In the genomic region with DNA sequence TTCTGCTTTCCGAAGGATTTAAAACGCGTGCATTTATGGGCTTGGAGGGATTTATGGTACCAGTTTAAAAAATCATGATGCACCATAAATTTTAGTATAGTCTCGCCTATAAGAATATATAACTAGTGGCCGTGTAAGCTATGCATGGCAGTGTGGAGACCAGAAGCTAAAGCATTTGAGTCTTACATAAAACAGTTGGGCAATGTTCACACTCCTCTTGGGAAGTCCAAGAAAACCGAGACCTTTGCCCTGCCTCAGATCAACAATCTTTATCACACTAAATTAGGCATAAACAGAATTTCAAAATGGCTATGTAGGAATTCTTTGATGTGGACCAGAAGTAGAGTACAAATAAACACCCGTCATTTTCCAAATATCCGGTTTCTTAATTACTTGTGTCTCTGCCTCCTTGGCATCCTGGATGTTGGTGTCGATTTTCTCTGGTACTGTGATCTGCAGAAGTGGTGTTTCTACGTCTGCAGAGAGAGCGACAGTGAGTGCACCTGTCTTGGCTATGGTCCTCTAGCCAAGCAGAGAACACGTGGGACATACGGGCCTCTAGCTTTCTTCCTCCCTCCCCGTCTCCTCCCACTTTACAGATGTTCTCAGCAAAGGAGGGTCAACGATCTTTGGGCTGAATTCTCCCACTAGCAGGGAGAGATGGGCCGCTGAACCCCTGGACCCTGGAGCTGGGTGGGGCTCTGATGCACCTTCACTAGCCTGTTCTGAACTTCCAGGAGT, we compare ENCODE assay signal across 29 mouse cellular contexts. TPM values are rescaled to one million over a fixed set of nuclear protein-coding genes. Genes with fewer than 3 reads are reported as not detected.
DNase-seq lines count a peak whose midpoint lies in the region; ATAC-seq and TF ChIP-seq lines count a peak whose summit lies in the region.
"Had no signal": no experiment of that assay in that cellular context is flagged by ENCODE, and none has a peak within 500 bp of the region (broad histone marks: within the 10 kb centered on the region; RNA-seq: fewer than 3 reads in every experiment).

No protein-coding gene starts in this region.

- no peak for TF ChIP-seq POLR2A in thymus, adult 2 months (IDR thresholded peaks at IDR 0.05; ENCODE audit: control insufficient read depth, extremely low read depth, insufficient read depth, low read length, poor library complexity)

- no peak overlapping the region for H3K4me3 ChIP-seq in liver, postnatal 0 days (ENCODE audit: low read depth, low read length)
- H3K4me3 ChIP-seq in liver, embryonic 11.5 days (ENCODE audit: low read depth, low read length), result no peak overlapping the region
- no peak overlapping the region for H3K4me3 ChIP-seq in lung, embryonic 14.5 days (ENCODE audit: low read depth, low read length)
- no peak overlapping the region for H3K4me3 ChIP-seq in thymus, adult 2 months (ENCODE audit: control insufficient read depth, insufficient read depth, low read length)
- H3K4me3 ChIP-seq: embryonic facial prominence, embryonic 10.5 days; forebrain, embryonic 10.5 days; layer of hippocampus, adult 2 months; limb, embryonic 12.5 days; liver, embryonic 15.5 days; midbrain, embryonic 12.5 days had no signal

- H3K9ac ChIP-seq in liver, postnatal 0 days (replicated peaks), result no peak overlapping the region
- H3K9ac ChIP-seq in liver, embryonic 11.5 days (ENCODE audit: low read depth, low read length), result no peak overlapping the region
- H3K9ac ChIP-seq in lung, embryonic 14.5 days, result no peak overlapping the region
- H3K9ac ChIP-seq: hindbrain, embryonic 14.5 days; limb, embryonic 12.5 days; liver, embryonic 15.5 days; midbrain, embryonic 12.5 days had no signal

- H3K27me3 ChIP-seq in liver, postnatal 0 days (ENCODE audit: insufficient read depth, low read length), result no peaks in the 10 kb centered on the region
- no peaks in the 10 kb centered on the region for H3K27me3 ChIP-seq in liver, embryonic 11.5 days (replicated peaks; ENCODE audit: control insufficient read depth, insufficient read depth, low read length)
- no peaks in the 10 kb centered on the region for H3K27me3 ChIP-seq in lung, embryonic 14.5 days (ENCODE audit: insufficient read depth, low read length)
- H3K27me3 ChIP-seq in thymus, adult 2 months (ENCODE audit: control insufficient read depth, insufficient read depth, low read length), result no peaks in the 10 kb centered on the region
- H3K27me3 ChIP-seq: limb, embryonic 12.5 days; liver, embryonic 15.5 days; midbrain, embryonic 12.5 days had no signal

- TF ChIP-seq CTCF in liver, postnatal 0 days (IDR thresholded peaks at IDR 0.05; ENCODE audit: low read depth), result no peak
- TF ChIP-seq CTCF in lung, embryonic 14.5 days (IDR thresholded peaks at IDR 0.05; ENCODE audit: low read depth), result no peak
- no peak for TF ChIP-seq CTCF in thymus, adult 2 months (IDR thresholded peaks at IDR 0.05; ENCODE audit: borderline replicate concordance, control insufficient read depth, extremely low read depth, insufficient read depth, low read length, poor library complexity)

- TF ChIP-seq EP300 in liver, postnatal 0 days (IDR thresholded peaks at IDR 0.05; ENCODE audit: low read depth), result no peak

- no peaks in the 10 kb centered on the region for H3K4me1 ChIP-seq in liver, postnatal 0 days (ENCODE audit: insufficient read depth)
- H3K4me1 ChIP-seq in liver, embryonic 11.5 days (replicated peaks; ENCODE audit: control insufficient read depth, insufficient read depth, low read length), result no peaks in the 10 kb centered on the region
- no peaks in the 10 kb centered on the region; the same call in 1 of the 2 replicates for H3K4me1 ChIP-seq in lung, embryonic 14.5 days (ENCODE audit: insufficient read depth)
- H3K4me1 ChIP-seq in thymus, adult 2 months (replicated peaks; ENCODE audit: control insufficient read depth, insufficient read depth, low read length), result no peaks in the 10 kb centered on the region
- H3K4me1 ChIP-seq: liver, embryonic 15.5 days had no signal

- no peaks in the 10 kb centered on the region for H3K36me3 ChIP-seq in liver, postnatal 0 days (replicated peaks; ENCODE audit: insufficient read depth, low read length)
- no peaks in the 10 kb centered on the region for H3K36me3 ChIP-seq in liver, embryonic 11.5 days (ENCODE audit: control insufficient read depth, insufficient read depth, low read length)
- H3K36me3 ChIP-seq in lung, embryonic 14.5 days (ENCODE audit: insufficient read depth), result no peaks in the 10 kb centered on the region
- no peaks in the 10 kb centered on the region for H3K36me3 ChIP-seq in thymus, adult 2 months (ENCODE audit: control insufficient read depth, insufficient read depth, low read length)
- H3K36me3 ChIP-seq: embryonic facial prominence, embryonic 10.5 days; forebrain, embryonic 10.5 days; limb, embryonic 12.5 days; liver, embryonic 15.5 days; midbrain, embryonic 12.5 days had no signal

- H3K27ac ChIP-seq in liver, postnatal 0 days (ENCODE audit: low read depth), result no peak overlapping the region
- no peak overlapping the region for H3K27ac ChIP-seq in liver, embryonic 11.5 days (ENCODE audit: low read depth, low read length)
- no peak overlapping the region for H3K27ac ChIP-seq in lung, embryonic 14.5 days (ENCODE audit: low read depth)
- no peak overlapping the region for H3K27ac ChIP-seq in thymus, adult 2 months (ENCODE audit: control insufficient read depth, insufficient read depth, low read length)
- H3K27ac ChIP-seq: embryonic facial prominence, embryonic 10.5 days; forebrain, embryonic 10.5 days; hindbrain, embryonic 14.5 days; layer of hippocampus, adult 2 months; limb, embryonic 12.5 days; liver, embryonic 15.5 days; midbrain, embryonic 12.5 days; stomach, postnatal 0 days had no signal

- H3K4me2 ChIP-seq in liver, postnatal 0 days (ENCODE audit: low read depth, low read length), result 0 out of 2 replicates have a peak overlapping the region, but pooled peaks have one; percentile 20
- H3K4me2 ChIP-seq in liver, embryonic 11.5 days, result no peak overlapping the region
- H3K4me2 ChIP-seq in lung, embryonic 14.5 days, result peak overlapping the region; percentile 20; the same call in 1 of the 2 replicates
- H3K4me2 ChIP-seq: hindbrain, embryonic 14.5 days; limb, embryonic 12.5 days; liver, embryonic 15.5 days; midbrain, embryonic 12.5 days had no signal

- 63% methylated on average over 16 of the region's 16 CpGs for WGBS in liver, postnatal 0 days (ENCODE audit: insufficient replicate concordance)
- WGBS in liver, embryonic 11.5 days, result 69% methylated on average over 16 of the region's 16 CpGs
- 27% methylated on average over 16 of the region's 16 CpGs for WGBS in lung, embryonic 14.5 days
- 83% methylated on average over 16 of the region's 16 CpGs for WGBS in thymus, adult 2 months

- DNase-seq in liver, postnatal 0 days, result no peak
- no peak for DNase-seq in liver, embryonic 11.5 days (ENCODE audit: low spot score)
- peak; percentile 81 for DNase-seq in lung, embryonic 14.5 days
- peak; percentile 13 for DNase-seq in lung, postnatal 14 days
- DNase-seq in c-Kit-positive CD71-positive TER-119-positive erythroid progenitor cells, embryonic 14.5 days (ENCODE audit: low spot score), result no peak
- no peak for DNase-seq in thymus, adult 2 months
- DNase-seq: adrenal gland, postnatal 25 days; cerebellum, adult 11 months; gastrocnemius, postnatal 10 days; heart, adult 18-20 months; heart, postnatal 4 days; kidney, adult 8-10 months; kidney, postnatal 14 days; thymus, postnatal 25 days had no signal

- H3K9me3 ChIP-seq in liver, postnatal 0 days (ENCODE audit: low read length), result no peaks in the 10 kb centered on the region
- no peaks in the 10 kb centered on the region for H3K9me3 ChIP-seq in liver, embryonic 11.5 days (ENCODE audit: control insufficient read depth, low read length)
- no peaks in the 10 kb centered on the region for H3K9me3 ChIP-seq in lung, embryonic 14.5 days (ENCODE audit: low read depth, low read length)
- H3K9me3 ChIP-seq: embryonic facial prominence, embryonic 10.5 days; forebrain, embryonic 10.5 days; limb, embryonic 12.5 days; liver, embryonic 15.5 days; midbrain, embryonic 12.5 days had no signal

- ATAC-seq in liver, postnatal 0 days, result 0 out of 2 replicates have a peak, but pooled peaks have one; percentile 10
- ATAC-seq in liver, embryonic 11.5 days (replicated peaks; ENCODE audit: low FRiP score), result no peak
- ATAC-seq in lung, embryonic 14.5 days (ENCODE audit: insufficient read depth), result peak; percentile 71; the same call in 1 of the 2 replicates
- no peak for ATAC-seq in erythroid progenitor cell, adult 5-6 weeks (replicated peaks; ENCODE audit: low FRiP score, poor library complexity, severe bottlenecking)
- ATAC-seq: forebrain, embryonic 16.5 days; inflammation-experienced regulatory T-cells, adult 6 months had no signal

RNA-seq across cellular contexts. Expression of a gene that starts 0.6 kb away (rescaled TPM):
- polyA plus RNA-seq in liver, postnatal 0 days (2015; fragmentation: Nextera tagmentation; extraction: Ambion mirVana), result 0.60 TPM in 1 of 2 replicates, not detected in the other
- 0.10 and 0.18 TPM in 2 replicates for polyA plus RNA-seq in liver, embryonic 11.5 days (2014; fragmentation: Nextera tagmentation; extraction: Ambion mirVana)
- polyA plus RNA-seq in lung, embryonic 14.5 days (2014; fragmentation: Nextera tagmentation; extraction: Ambion mirVana), result 0.15 and 0.67 TPM in 2 replicates
- total RNA-seq in erythroid progenitor cell, adult 5-6 weeks (2015; ENCODE audit: low replicate concordance), result not detected in 2 replicates
- not detected in 2 replicates for total RNA-seq in erythroid progenitor cell, adult 5-6 weeks (2017; ENCODE audit: low replicate concordance)
- 0.34 TPM in 1 of 2 replicates, not detected in the other for polyA plus RNA-seq in thymus, adult 2 months (2012; rRNA removed)
- total RNA-seq: adrenal gland, postnatal 25 days; gastrocnemius, postnatal 10 days; heart, adult 18-20 months; heart, postnatal 4 days; layer of hippocampus, adult 2 months; layer of hippocampus, postnatal 25 days had no signal
- polyA plus RNA-seq: C2C12; embryonic facial prominence, embryonic 10.5 days; forebrain, embryonic 10.5 days; forebrain, embryonic 16.5 days; heart, embryonic 14.5 days; hindbrain, embryonic 14.5 days; inflammation-experienced regulatory T-cells, adult 6 months; midbrain, embryonic 12.5 days; small intestine, adult 2 months had no signal

Comparison
In these comparisons a context has a peak if more than half of its experiments do, and no peak if none do; other contexts are left out.
1. ATAC-seq: peak in liver, postnatal 0 days (single experiment) and lung, embryonic 14.5 days (single experiment); none in liver, embryonic 11.5 days (single experiment) and erythroid progenitor cell, adult 5-6 weeks (single experiment).
2. DNase-seq: peak in lung, embryonic 14.5 days (single experiment) and lung, postnatal 14 days (single experiment); none in liver, postnatal 0 days (single experiment), liver, embryonic 11.5 days (single experiment), c-Kit-positive CD71-positive TER-119-positive erythroid progenitor cells, embryonic 14.5 days (single experiment) and thymus, adult 2 months (single experiment).